Mouse (Mus musculus): ENCODE results near the gene Gpr21. TPM values are rescaled to one million over a fixed set of nuclear protein-coding genes. Genes with fewer than 3 reads are reported as not detected.

Gpr21 gene
- total RNA-seq (2023): 1 to 10 TPM; 3.6 to 3.9 TPM

DNA sequence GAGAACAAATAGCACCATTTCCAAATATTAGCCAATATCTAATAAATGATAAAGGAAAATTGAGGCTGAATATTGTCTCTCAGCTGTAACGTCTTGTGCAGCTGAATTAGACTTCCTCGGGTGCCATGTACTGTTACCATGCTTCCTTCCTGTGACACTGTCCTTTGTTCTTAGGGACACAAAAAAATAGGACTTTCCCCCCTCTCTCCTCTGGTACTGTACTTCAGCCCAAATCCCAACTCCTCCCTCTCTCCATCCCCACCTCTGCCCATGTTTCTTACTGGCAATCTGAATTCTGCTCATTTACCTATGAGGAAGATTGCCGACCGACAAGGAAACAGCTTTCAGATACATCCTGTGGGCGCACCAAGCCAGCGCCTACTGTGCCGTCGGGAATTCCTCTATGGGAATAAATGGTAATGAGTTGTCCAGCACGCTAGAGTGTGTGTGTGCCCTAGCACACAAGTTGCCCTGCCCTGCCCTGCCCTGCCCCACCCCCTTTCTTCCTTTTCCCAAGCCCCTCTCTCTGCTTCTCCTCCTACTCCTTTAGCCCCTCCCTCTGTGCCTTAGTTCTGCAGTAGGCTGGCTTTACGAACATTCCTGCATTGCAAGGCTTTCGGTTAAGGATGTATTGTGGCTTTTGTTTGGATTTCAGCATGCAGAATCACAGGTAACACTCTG lies at the start of gene Gpr21:
Gene Gpr21 (plus strand): TSS at position 303 of the 681 bp plus-strand sequence.

Other genes starting within 250 kb of the Gpr21 start
- gene Olfr368, start 189.8 kb upstream of the Gpr21 start, total RNA-seq (2023): not detected
- 10 to 100 TPM; 25.9 to 33.3 TPM for gene Pdcl, start 157.0 kb upstream of the Gpr21 start, total RNA-seq (2023)
- gene Rc3h2, start 93.4 kb upstream of the Gpr21 start, total RNA-seq (2023): 10 to 100 TPM; 43.9 to 44.1 TPM
- 1 to 10 TPM; 2.4 to 3.1 TPM for gene Zbtb26, start 73.2 kb upstream of the Gpr21 start, total RNA-seq (2023)
- 10 to 100 TPM; 12.1 to 12.5 TPM for gene Zbtb6, start 73.2 kb upstream of the Gpr21 start, total RNA-seq (2023)
- 10 to 100 TPM; 33.2 to 33.9 TPM for gene Rabgap1, start 73.1 kb upstream of the Gpr21 start, total RNA-seq (2023)
- gene Strbp, start 187.5 kb downstream of the Gpr21 start, total RNA-seq (2023): 10 to 100 TPM; 11.6 to 16.2 TPM